9 mouse cellular contexts compared by ENCODE assay signal in the genomic region with DNA sequence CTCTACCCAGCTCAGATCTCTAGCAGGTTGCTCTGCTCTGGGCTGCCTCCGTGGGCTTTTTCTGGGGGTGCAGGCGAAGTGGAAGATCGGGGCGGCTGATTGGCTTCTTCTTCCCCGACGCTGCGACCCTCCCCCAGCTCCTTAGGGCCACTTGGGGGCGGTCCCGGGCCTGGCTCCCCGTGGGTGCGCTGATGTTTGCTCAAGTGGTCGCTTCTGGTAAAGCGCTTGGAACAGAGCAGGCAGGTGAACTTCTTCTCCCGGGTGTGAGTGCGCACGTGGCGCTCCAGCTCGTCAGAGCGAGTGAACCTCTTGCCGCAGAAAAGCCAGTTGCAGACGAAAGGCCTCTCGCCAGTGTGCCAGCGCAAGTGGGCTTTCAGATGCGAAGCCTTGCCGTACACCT. TPM values are rescaled to one million over a fixed set of nuclear protein-coding genes. Genes with fewer than 3 reads are reported as not detected.
DNase-seq lines count a peak whose midpoint lies in the region; ATAC-seq lines count a peak whose summit lies in the region.
"Had no signal": no experiment of that assay in that cellular context is flagged by ENCODE, and none has a peak within 500 bp of the region (broad histone marks: within the 10 kb centered on the region; RNA-seq: fewer than 3 reads in every experiment).

No protein-coding gene starts in this region.

- 7% methylated on average over 25 of the region's 25 CpGs for WGBS in embryonic facial prominence, embryonic 15.5 days
- WGBS in limb, embryonic 12.5 days: 2% methylated on average over 25 of the region's 25 CpGs
- WGBS in stomach, embryonic 16.5 days: 7% methylated on average over 25 of the region's 25 CpGs

- H3K4me1 ChIP-seq in embryonic facial prominence, embryonic 15.5 days: peaks cover 50% of the 10 kb centered on the region
- peaks cover 53% of the 10 kb centered on the region for H3K4me1 ChIP-seq in limb, embryonic 12.5 days (replicated peaks)
- H3K4me1 ChIP-seq in stomach, embryonic 16.5 days (ENCODE audit: control insufficient read depth, insufficient read depth, low read length): peaks cover 22% of the 10 kb centered on the region

- no peaks in the 10 kb centered on the region for H3K36me3 ChIP-seq in embryonic facial prominence, embryonic 15.5 days
- no peaks in the 10 kb centered on the region for H3K36me3 ChIP-seq in limb, embryonic 12.5 days
- H3K36me3 ChIP-seq in stomach, embryonic 16.5 days (ENCODE audit: control insufficient read depth, insufficient read depth, low read length): no peaks in the 10 kb centered on the region

- peak overlapping the region; percentile 35; the same call in 1 of the 2 replicates for H3K27ac ChIP-seq in embryonic facial prominence, embryonic 15.5 days (replicated peaks)
- peak overlapping the region; percentile 29; the same call in 1 of the 2 replicates for H3K27ac ChIP-seq in limb, embryonic 12.5 days
- no peak overlapping the region for H3K27ac ChIP-seq in stomach, embryonic 16.5 days (ENCODE audit: low read length)
- H3K27ac ChIP-seq: gastrocnemius, adult 2 months had no signal

- peaks cover 33% of the 10 kb centered on the region for H3K27me3 ChIP-seq in embryonic facial prominence, embryonic 15.5 days
- peaks cover 21% of the 10 kb centered on the region for H3K27me3 ChIP-seq in limb, embryonic 12.5 days
- H3K27me3 ChIP-seq in stomach, embryonic 16.5 days (ENCODE audit: control insufficient read depth, insufficient read depth, low read length): peaks cover 15% of the 10 kb centered on the region

- H3K4me3 ChIP-seq in embryonic facial prominence, embryonic 15.5 days (replicated peaks): peak overlapping the region; percentile 7; the same call in 1 of the 2 replicates
- H3K4me3 ChIP-seq in limb, embryonic 12.5 days (replicated peaks): peak overlapping the region; percentile 18
- H3K4me3 ChIP-seq in stomach, embryonic 16.5 days (replicated peaks; ENCODE audit: low read length): peak overlapping the region; percentile 7; the same call in 1 of the 2 replicates
- H3K4me3 ChIP-seq: gastrocnemius, adult 2 months had no signal

- H3K9me3 ChIP-seq in embryonic facial prominence, embryonic 15.5 days (replicated peaks): no peaks in the 10 kb centered on the region
- no peaks in the 10 kb centered on the region for H3K9me3 ChIP-seq in limb, embryonic 12.5 days
- H3K9me3 ChIP-seq in stomach, embryonic 16.5 days (replicated peaks; ENCODE audit: control insufficient read depth, low read length): no peaks in the 10 kb centered on the region

- ATAC-seq in embryonic facial prominence, embryonic 15.5 days (ENCODE audit: insufficient number of reproducible peaks, low FRiP score, low TSS enrichment, low read depth): no peak
- no peak for ATAC-seq in limb, embryonic 12.5 days (ENCODE audit: insufficient number of reproducible peaks, insufficient read depth, low FRiP score, low TSS enrichment, low read depth)
- no peak for ATAC-seq in stomach, embryonic 16.5 days (ENCODE audit: insufficient read depth, low FRiP score)

- H3K4me2 ChIP-seq in embryonic facial prominence, embryonic 15.5 days (replicated peaks): peak overlapping the region; percentile 40
- H3K4me2 ChIP-seq in limb, embryonic 12.5 days: peak overlapping the region; percentile 52
- peak overlapping the region; percentile 39 for H3K4me2 ChIP-seq in stomach, embryonic 16.5 days (ENCODE audit: low read depth, low read length)

- DNase-seq in kidney, postnatal 14 days: peak; percentile 16
- DNase-seq in kidney, postnatal 25 days: no peak
- DNase-seq in adrenal gland, postnatal 10 days: no peak
- DNase-seq in cerebellum, postnatal 14 days: no peak
- DNase-seq in urinary bladder, adult 2 months (ENCODE audit: low spot score): no peak
- DNase-seq: gastrocnemius, adult 2 months had no signal

- no peak overlapping the region for H3K9ac ChIP-seq in embryonic facial prominence, embryonic 15.5 days
- peak overlapping the region; percentile 51; the same call in 1 of the 2 replicates for H3K9ac ChIP-seq in limb, embryonic 12.5 days (replicated peaks)
- peak overlapping the region; percentile 61 for H3K9ac ChIP-seq in stomach, embryonic 16.5 days (ENCODE audit: low read length)

RNA-seq across cellular contexts. Expression of a gene that starts 7.6 kb away (rescaled TPM):
- 61.2 and 63.0 TPM in 2 replicates for polyA plus RNA-seq in embryonic facial prominence, embryonic 15.5 days (2015; fragmentation: Nextera tagmentation; extraction: Ambion mirVana)
- polyA plus RNA-seq in limb, embryonic 12.5 days (2016; fragmentation: Nextera tagmentation; extraction: Ambion mirVana): 95.6 and 99.6 TPM in 2 replicates
- polyA plus RNA-seq in stomach, embryonic 16.5 days (2015; fragmentation: Nextera tagmentation; extraction: Ambion mirVana): 55.4 and 57.0 TPM in 2 replicates
- 10 to 100 TPM; 21.4 to 24.7 TPM for total RNA-seq in adrenal gland, postnatal 10 days (2021)
- 19.1 and 21.4 TPM in 2 replicates for polyA plus RNA-seq in urinary bladder, adult 2 months (2012; rRNA removed)

RNA-seq across cellular contexts. Expression of a gene that starts 8.9 kb away (rescaled TPM):
- 35.4 and 35.8 TPM in 2 replicates for polyA plus RNA-seq in embryonic facial prominence, embryonic 15.5 days (2015; fragmentation: Nextera tagmentation; extraction: Ambion mirVana)
- polyA plus RNA-seq in limb, embryonic 12.5 days (2016; fragmentation: Nextera tagmentation; extraction: Ambion mirVana): 3.1 and 4.3 TPM in 2 replicates
- 1.3 TPM in 2 replicates for polyA plus RNA-seq in stomach, embryonic 16.5 days (2015; fragmentation: Nextera tagmentation; extraction: Ambion mirVana)
- total RNA-seq in adrenal gland, postnatal 10 days (2021): 1 to 10 TPM in 1 of 2 experiments, under 1 TPM in 1; 0.15 to 2.3 TPM
- polyA plus RNA-seq in urinary bladder, adult 2 months (2012; rRNA removed): 0.15 and 0.21 TPM in 2 replicates
- total RNA-seq: gastrocnemius, adult 2 months had no signal

RNA-seq across cellular contexts. Expression of a gene that starts 26.6 kb away (rescaled TPM):
- polyA plus RNA-seq in embryonic facial prominence, embryonic 15.5 days (2015; fragmentation: Nextera tagmentation; extraction: Ambion mirVana): 95.6 and 99.4 TPM in 2 replicates
- polyA plus RNA-seq in limb, embryonic 12.5 days (2016; fragmentation: Nextera tagmentation; extraction: Ambion mirVana): 117 and 120 TPM in 2 replicates
- 80.7 and 81.8 TPM in 2 replicates for polyA plus RNA-seq in stomach, embryonic 16.5 days (2015; fragmentation: Nextera tagmentation; extraction: Ambion mirVana)
- 10 to 100 TPM; 50.0 to 62.5 TPM for total RNA-seq in adrenal gland, postnatal 10 days (2021)
- polyA plus RNA-seq in urinary bladder, adult 2 months (2012; rRNA removed): 54.1 and 59.1 TPM in 2 replicates

RNA-seq across cellular contexts. Expression of a gene that starts 32.2 kb away (rescaled TPM):
- 398 and 407 TPM in 2 replicates for polyA plus RNA-seq in embryonic facial prominence, embryonic 15.5 days (2015; fragmentation: Nextera tagmentation; extraction: Ambion mirVana)
- polyA plus RNA-seq in limb, embryonic 12.5 days (2016; fragmentation: Nextera tagmentation; extraction: Ambion mirVana): 431 and 445 TPM in 2 replicates
- polyA plus RNA-seq in stomach, embryonic 16.5 days (2015; fragmentation: Nextera tagmentation; extraction: Ambion mirVana): 305 and 321 TPM in 2 replicates
- total RNA-seq in adrenal gland, postnatal 10 days (2021): 100 to 1,000 TPM; 342 to 354 TPM
- polyA plus RNA-seq in urinary bladder, adult 2 months (2012; rRNA removed): 396 and 519 TPM in 2 replicates

RNA-seq across cellular contexts. Expression of a gene that starts 47.8 kb away (rescaled TPM):
- polyA plus RNA-seq in embryonic facial prominence, embryonic 15.5 days (2015; fragmentation: Nextera tagmentation; extraction: Ambion mirVana): 10.0 and 11.8 TPM in 2 replicates
- 11.1 and 12.1 TPM in 2 replicates for polyA plus RNA-seq in limb, embryonic 12.5 days (2016; fragmentation: Nextera tagmentation; extraction: Ambion mirVana)
- 9.5 and 10.3 TPM in 2 replicates for polyA plus RNA-seq in stomach, embryonic 16.5 days (2015; fragmentation: Nextera tagmentation; extraction: Ambion mirVana)
- total RNA-seq in adrenal gland, postnatal 10 days (2021): 10 to 100 TPM; 67.8 to 83.4 TPM
- polyA plus RNA-seq in urinary bladder, adult 2 months (2012; rRNA removed): 19.1 and 24.2 TPM in 2 replicates
